Mouse (Mus musculus): ENCODE data around the gene Gm20708. TPM values are rescaled to one million over a fixed set of nuclear protein-coding genes. Genes with fewer than 3 reads are reported as not detected.

The Gm20708 gene
- polyA plus RNA-seq, 1 experiment: not detected

- H3K4me3 ChIP-seq (ENCODE audit: control insufficient read depth, insufficient read depth, low read length): no peak overlapping the region
- 93% methylated on average over 7 of the region's 7 CpGs for WGBS
- H3K27ac ChIP-seq (ENCODE audit: control insufficient read depth, insufficient read depth, low read length): no peak overlapping the region
- DNase-seq: no peak
- H3K4me1 ChIP-seq (replicated peaks; ENCODE audit: control insufficient read depth, insufficient read depth, low read length): peaks cover 38% of the 10 kb centered on the region
- TF ChIP-seq CTCF (IDR thresholded peaks at IDR 0.05; ENCODE audit: borderline replicate concordance, control insufficient read depth, extremely low read depth, insufficient read depth, low read length, poor library complexity) (no peak), POLR2A (IDR thresholded peaks at IDR 0.05; ENCODE audit: control insufficient read depth, extremely low read depth, insufficient read depth, low read length, poor library complexity) (no peak)
- peaks cover 12% of the 10 kb centered on the region for H3K36me3 ChIP-seq (ENCODE audit: control insufficient read depth, insufficient read depth, low read length)
- H3K27me3 ChIP-seq (ENCODE audit: control insufficient read depth, insufficient read depth, low read length): no peaks in the 10 kb centered on the region
Observed at GRCm38 (mm10) chr11:117822728-117823241, 13.3 kb downstream of the Gm20708 start.

- Histone ChIP-seq H3K4me1 (replicated peaks; ENCODE audit: control insufficient read depth, insufficient read depth, low read length) (peaks cover 44% of the 10 kb centered on the region), H3K27me3 (ENCODE audit: control insufficient read depth, insufficient read depth, low read length) (no peaks in the 10 kb centered on the region), H3K36me3 (ENCODE audit: control insufficient read depth, insufficient read depth, low read length) (peaks cover 6% of the 10 kb centered on the region; the same call in 1 of the 2 replicates), H3K27ac (ENCODE audit: control insufficient read depth, insufficient read depth, low read length) (no peak overlapping the region), H3K4me3 (ENCODE audit: control insufficient read depth, insufficient read depth, low read length) (no peak overlapping the region)
- WGBS: 96% methylated on average over 6 of the region's 6 CpGs
- TF ChIP-seq CTCF (IDR thresholded peaks at IDR 0.05; ENCODE audit: borderline replicate concordance, control insufficient read depth, extremely low read depth, insufficient read depth, low read length, poor library complexity) (no peak), POLR2A (IDR thresholded peaks at IDR 0.05; ENCODE audit: control insufficient read depth, extremely low read depth, insufficient read depth, low read length, poor library complexity) (no peak)
- no peak for DNase-seq
Observed at GRCm38 (mm10) chr11:117823411-117823810, 13.9 kb downstream of the Gm20708 start.

GRCm38 (mm10) chr11:117824060-117824969, 14.8 kb downstream of the Gm20708 start:
- H3K36me3 ChIP-seq (ENCODE audit: control insufficient read depth, insufficient read depth, low read length): peaks cover 6% of the 10 kb centered on the region; the same call in 1 of the 2 replicates
- no peaks in the 10 kb centered on the region for H3K27me3 ChIP-seq (ENCODE audit: control insufficient read depth, insufficient read depth, low read length)
- TF ChIP-seq POLR2A (IDR thresholded peaks at IDR 0.05; ENCODE audit: control insufficient read depth, extremely low read depth, insufficient read depth, low read length, poor library complexity) (0 out of 2 replicates have a peak, but pooled peaks have one; percentile 15), CTCF (IDR thresholded peaks at IDR 0.05; ENCODE audit: borderline replicate concordance, control insufficient read depth, extremely low read depth, insufficient read depth, low read length, poor library complexity) (peak; percentile 94)
- peak overlapping the region; percentile 7; the same call in 1 of the 2 replicates for H3K27ac ChIP-seq (ENCODE audit: control insufficient read depth, insufficient read depth, low read length)
- H3K4me1 ChIP-seq (replicated peaks; ENCODE audit: control insufficient read depth, insufficient read depth, low read length): peaks cover 53% of the 10 kb centered on the region
- peak; percentile 80 for DNase-seq
- WGBS: 23% methylated on average over 23 of the region's 23 CpGs
- peak overlapping the region; percentile 34 for H3K4me3 ChIP-seq (ENCODE audit: control insufficient read depth, insufficient read depth, low read length)

- DNase-seq: peak; percentile 67
- Histone ChIP-seq H3K36me3 (ENCODE audit: control insufficient read depth, insufficient read depth, low read length) (peaks cover 6% of the 10 kb centered on the region; the same call in 1 of the 2 replicates), H3K27me3 (ENCODE audit: control insufficient read depth, insufficient read depth, low read length) (no peaks in the 10 kb centered on the region), H3K4me3 (ENCODE audit: control insufficient read depth, insufficient read depth, low read length) (peak within 1 kb of the TSS; percentile 54), H3K27ac (ENCODE audit: control insufficient read depth, insufficient read depth, low read length) (peak within 1 kb of the TSS; percentile 90), H3K4me1 (replicated peaks; ENCODE audit: control insufficient read depth, insufficient read depth, low read length) (peaks cover 53% of the 10 kb centered on the region)
- under 1% methylated on average over 34 of the region's 34 CpGs for WGBS
- TF ChIP-seq CTCF (IDR thresholded peaks at IDR 0.05; ENCODE audit: borderline replicate concordance, control insufficient read depth, extremely low read depth, insufficient read depth, low read length, poor library complexity): no peak
- no peak for TF ChIP-seq POLR2A (IDR thresholded peaks at IDR 0.05; ENCODE audit: control insufficient read depth, extremely low read depth, insufficient read depth, low read length, poor library complexity)
Observed at GRCm38 (mm10) chr11:117825333-117826101, 16.0 kb downstream of the Gm20708 start, which contains the start of the genes Afmid and Tk1. Gene Afmid, plus strand, starts transcription at chr11:117825924. Gene Tk1, minus strand, starts transcription at chr11:117826092.

- no peak for DNase-seq
- WGBS: 72% methylated on average over 5 of the region's 5 CpGs
- TF ChIP-seq POLR2A (IDR thresholded peaks at IDR 0.05; ENCODE audit: control insufficient read depth, extremely low read depth, insufficient read depth, low read length, poor library complexity) (no peak), CTCF (IDR thresholded peaks at IDR 0.05; ENCODE audit: borderline replicate concordance, control insufficient read depth, extremely low read depth, insufficient read depth, low read length, poor library complexity) (no peak)
- peaks cover 3% of the 10 kb centered on the region; the same call in 1 of the 2 replicates for H3K36me3 ChIP-seq (ENCODE audit: control insufficient read depth, insufficient read depth, low read length)
- H3K27me3 ChIP-seq (ENCODE audit: control insufficient read depth, insufficient read depth, low read length): no peaks in the 10 kb centered on the region
- H3K27ac ChIP-seq (ENCODE audit: control insufficient read depth, insufficient read depth, low read length): peak overlapping the region; percentile 7; the same call in 1 of the 2 replicates
- peaks cover 53% of the 10 kb centered on the region for H3K4me1 ChIP-seq (replicated peaks; ENCODE audit: control insufficient read depth, insufficient read depth, low read length)
- peak overlapping the region; percentile 54 for H3K4me3 ChIP-seq (ENCODE audit: control insufficient read depth, insufficient read depth, low read length)
Observed at GRCm38 (mm10) chr11:117826164-117826563, 16.7 kb downstream of the Gm20708 start.

- peak overlapping the region; percentile 90 for H3K27ac ChIP-seq (ENCODE audit: control insufficient read depth, insufficient read depth, low read length)
- peaks cover 60% of the 10 kb centered on the region for H3K4me1 ChIP-seq (replicated peaks; ENCODE audit: control insufficient read depth, insufficient read depth, low read length)
- TF ChIP-seq POLR2A (IDR thresholded peaks at IDR 0.05; ENCODE audit: control insufficient read depth, extremely low read depth, insufficient read depth, low read length, poor library complexity) (no peak), CTCF (IDR thresholded peaks at IDR 0.05; ENCODE audit: borderline replicate concordance, control insufficient read depth, extremely low read depth, insufficient read depth, low read length, poor library complexity) (no peak)
- H3K27me3 ChIP-seq (ENCODE audit: control insufficient read depth, insufficient read depth, low read length): no peaks in the 10 kb centered on the region
- 36% methylated on average over 8 of the region's 8 CpGs for WGBS
- peak; percentile 27 for DNase-seq
- no peaks in the 10 kb centered on the region for H3K36me3 ChIP-seq (ENCODE audit: control insufficient read depth, insufficient read depth, low read length)
- H3K4me3 ChIP-seq (ENCODE audit: control insufficient read depth, insufficient read depth, low read length): no peak overlapping the region
Observed at GRCm38 (mm10) chr11:117826916-117827315, 17.4 kb downstream of the Gm20708 start.

All from thymus, adult 2 months (tissue).